Mouse (Mus musculus): ENCODE measurements around the gene Cyp3a16.
A peak's percentile ranks its signal among the peaks of the same experiment; 100 is the strongest.
"Not testable (repeated sequence)": the region's sequence is repeated elsewhere in the genome, so short reads cannot be mapped to it uniquely, and the experiment has no call there.

The Cyp3a16 gene

GRCm38 (mm10) chr5:145469623-145470022, at the start of gene Cyp3a16:
Cyp3a16 (minus strand) TSS chr5:145469723.
- not testable (repeated sequence) for DNase-seq

GRCm38 (mm10) chr5:145490300-145490699, 20.8 kb upstream of the Cyp3a16 start:
- DNase-seq: peak in 1 of 2 experiments; percentile 1

GRCm38 (mm10) chr5:145464304-145465088, 5.0 kb downstream of the Cyp3a16 start:
- no peak for DNase-seq

- DNase-seq: no peak
Observed at GRCm38 (mm10) chr5:145462321-145462720, 7.2 kb downstream of the Cyp3a16 start.

- DNase-seq: no peak
Observed at GRCm38 (mm10) chr5:145454389-145454788, 15.1 kb downstream of the Cyp3a16 start.

- no peak for DNase-seq
Observed at GRCm38 (mm10) chr5:145433688-145434087, 35.8 kb downstream of the Cyp3a16 start.

DNA sequence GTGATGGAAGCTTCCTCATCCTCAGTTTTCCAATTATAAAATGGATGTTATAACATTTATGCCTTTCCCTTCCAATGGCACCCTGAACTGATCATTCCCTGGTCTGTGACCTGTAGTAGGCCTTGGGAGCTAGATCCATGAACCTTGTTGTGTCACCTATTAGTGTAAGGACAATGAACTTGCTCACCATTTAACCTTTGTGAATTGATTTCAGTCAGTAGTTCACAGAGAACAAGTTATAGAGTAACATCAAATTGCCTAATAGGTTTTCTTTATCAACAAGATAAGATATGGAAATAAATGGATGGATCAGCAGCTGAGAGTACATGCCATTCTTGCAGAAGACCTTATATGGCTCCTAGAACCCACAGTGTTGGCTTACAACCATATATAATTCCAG, 38.5 kb downstream of the Cyp3a16 start:
- DNase-seq: no peak

DNA sequence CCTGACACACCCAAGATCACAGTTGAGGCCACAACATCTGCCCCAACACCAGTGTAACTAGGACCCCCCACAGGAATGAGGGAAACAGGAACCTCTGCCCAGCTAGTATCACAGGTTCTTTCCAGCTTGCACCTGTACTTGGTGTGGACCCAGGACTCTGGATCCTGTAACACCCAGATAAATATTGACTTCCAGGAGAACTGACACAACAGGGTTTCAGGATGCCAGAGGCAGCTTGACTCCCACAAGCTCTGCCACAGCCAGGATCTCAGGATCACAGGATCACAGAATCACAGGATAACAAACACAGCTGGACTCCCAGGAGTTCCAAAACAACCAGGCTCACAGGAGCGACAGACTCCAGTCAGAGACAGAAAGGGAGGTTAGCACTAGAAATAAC, 47.2 kb downstream of the Cyp3a16 start:
- DNase-seq: no peak

DNA sequence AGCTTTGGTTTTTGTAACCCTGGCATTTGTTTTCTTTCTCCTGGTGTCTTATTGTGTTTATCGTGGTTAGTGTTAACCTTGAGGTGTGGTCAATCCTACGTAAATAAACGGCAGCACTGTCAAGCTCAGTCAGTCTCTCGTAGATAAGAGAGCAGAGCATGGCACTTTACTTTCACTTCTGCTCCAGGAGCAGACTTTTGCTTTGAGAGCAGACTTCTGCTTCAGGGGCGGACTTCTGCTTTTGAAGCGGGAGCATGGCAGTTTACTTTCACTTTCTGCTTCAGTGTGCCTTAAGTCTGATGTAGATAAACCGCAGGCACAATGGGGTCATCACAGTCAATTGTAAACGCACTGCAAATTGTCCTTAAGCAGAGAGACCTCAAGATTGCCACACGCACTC, 54.1 kb downstream of the Cyp3a16 start:
- DNase-seq: not testable (repeated sequence)
